Mouse (Mus musculus): ENCODE data around the gene Dppa4.
"Not testable (repeated sequence)": the region's sequence is repeated elsewhere in the genome, so short reads cannot be mapped to it uniquely, and the experiment has no call there.

Dppa4 gene

GRCm38 (mm10) chr16:48283517-48283916, at the start of gene Dppa4:
Dppa4 (plus strand) TSS chr16:48283733.
- DNase-seq: no peak

GRCm38 (mm10) chr16:48234999-48235398, 48.5 kb upstream of the Dppa4 start:
- no peak for DNase-seq

- no peak for DNase-seq
Measured at GRCm38 (mm10) chr16:48237676-48238075, 45.9 kb upstream of the Dppa4 start.

GRCm38 (mm10) chr16:48247044-48247661, 36.4 kb upstream of the Dppa4 start:
- DNase-seq: no peak

- no peak for DNase-seq
Measured at GRCm38 (mm10) chr16:48252824-48253223, 30.7 kb upstream of the Dppa4 start.

- DNase-seq: no peak
Measured at GRCm38 (mm10) chr16:48254584-48254983, 28.9 kb upstream of the Dppa4 start.

- DNase-seq: no peak
Measured at GRCm38 (mm10) chr16:48259519-48259918, 24.0 kb upstream of the Dppa4 start.

GRCm38 (mm10) chr16:48262901-48263300, 20.6 kb upstream of the Dppa4 start:
- DNase-seq: no peak

- DNase-seq: no peak
Measured at GRCm38 (mm10) chr16:48265856-48266255, 17.7 kb upstream of the Dppa4 start.

GRCm38 (mm10) chr16:48276940-48277339, 6.6 kb upstream of the Dppa4 start:
- DNase-seq: no peak

- DNase-seq: no peak
Measured at GRCm38 (mm10) chr16:48280883-48281282, 2.6 kb upstream of the Dppa4 start.

GRCm38 (mm10) chr16:48282801-48283200, 732 bp upstream of the Dppa4 start:
- no peak for DNase-seq

- no peak for DNase-seq
Measured at GRCm38 (mm10) chr16:48285517-48285916, 2.0 kb downstream of the Dppa4 start.

GRCm38 (mm10) chr16:48297384-48298136, 14.0 kb downstream of the Dppa4 start:
- DNase-seq: no peak

- DNase-seq: no peak
Measured at GRCm38 (mm10) chr16:48299884-48300283, 16.4 kb downstream of the Dppa4 start.

GRCm38 (mm10) chr16:48303509-48303908, 20.0 kb downstream of the Dppa4 start, which contains the start of gene Dppa2:
Dppa2 (plus strand) TSS chr16:48303908.
- DNase-seq: no peak

- DNase-seq: peak in 1 of 2 experiments; percentile 11
Measured at GRCm38 (mm10) chr16:48303983-48304382, 20.4 kb downstream of the Dppa4 start.

- DNase-seq: not testable (repeated sequence)
Measured at GRCm38 (mm10) chr16:48308916-48309315, 25.4 kb downstream of the Dppa4 start.

GRCm38 (mm10) chr16:48309912-48310630, 26.5 kb downstream of the Dppa4 start:
- no peak for DNase-seq

GRCm38 (mm10) chr16:48315294-48315693, 31.8 kb downstream of the Dppa4 start:
- DNase-seq: no peak

GRCm38 (mm10) chr16:48320781-48321180, 37.2 kb downstream of the Dppa4 start:
- DNase-seq: no peak

GRCm38 (mm10) chr16:48323133-48323532, 39.6 kb downstream of the Dppa4 start:
- no peak for DNase-seq

- no peak for DNase-seq
Measured at GRCm38 (mm10) chr16:48323602-48324345, 40.2 kb downstream of the Dppa4 start.

Measured in kidney, postnatal 36 days (tissue).